Mouse (Mus musculus) erythroblast, embryonic 14.5 days (primary cell): ENCODE results near the gene Mreg.

ENCODE experiments used
- GATA1 ChIP-seq: IDR thresholded peaks from 2 replicates; pipeline ENCODE4 v1.6.1; 2012; ENCODE audit warnings: low read length, inconsistent platforms, mixed read lengths
- TAL1 ChIP-seq: IDR thresholded peaks from 3 replicates; pipeline ENCODE4 v1.6.1; 2012; ENCODE audit warnings: low read length, inconsistent platforms, mixed read lengths

- no peak for TF ChIP-seq TAL1
- TF ChIP-seq GATA1: no peak
Measured at GRCm38 (mm10) chr1:72114206-72114605, 97.9 kb downstream of the Mreg start.
